Mouse (Mus musculus): ENCODE data around the gene Mab21l1. TPM values are rescaled to one million over a fixed set of nuclear protein-coding genes. Genes with fewer than 3 reads are reported as not detected.

Mab21l1 gene
- polyA plus RNA-seq, 1 experiment from 2014 or later = 17.6 TPM

DNA sequence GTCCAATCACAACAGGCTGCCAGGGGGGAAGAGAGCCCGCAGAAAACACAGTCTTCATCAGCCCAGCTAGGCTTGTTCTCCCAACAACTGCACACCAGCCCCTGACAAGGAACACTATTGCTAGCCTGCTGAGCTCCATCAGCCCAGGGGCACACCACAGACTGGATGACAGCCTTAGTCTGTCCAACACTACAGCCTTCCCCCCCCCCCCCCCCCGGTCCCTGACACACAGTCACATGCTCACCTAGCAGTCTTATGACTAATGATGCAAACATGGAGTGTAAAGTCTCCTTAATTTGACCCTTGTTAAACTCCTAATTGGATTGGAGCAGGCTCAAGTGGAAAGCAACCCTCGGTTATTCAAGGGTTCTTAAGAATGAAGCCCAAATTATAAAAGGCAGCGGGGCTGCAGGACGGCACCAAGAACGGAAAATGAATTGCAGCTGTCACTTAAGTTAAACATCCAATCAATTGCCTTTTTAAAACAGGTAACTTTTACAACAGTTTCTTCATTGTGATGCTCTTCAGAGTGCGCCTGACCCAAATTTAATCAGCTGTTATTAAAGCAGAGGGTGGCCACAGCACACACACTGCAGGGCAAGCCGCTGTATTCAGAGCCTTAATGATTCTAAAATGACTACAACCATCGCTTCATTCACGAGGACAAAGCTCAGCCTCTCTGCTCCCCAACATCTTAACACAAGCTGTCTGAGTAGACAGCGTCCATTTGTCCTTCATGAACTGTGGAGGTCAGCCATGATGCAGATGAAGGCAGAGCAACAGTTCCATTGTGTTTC lies 26.3 kb upstream of the Mab21l1 start:
- Histone ChIP-seq H3K4me3 (no peak overlapping the region), H3K27ac (no peak overlapping the region), H3K27me3 (no peaks in the 10 kb centered on the region), H3K9ac (no peak overlapping the region), H3K4me1 (peaks cover 15% of the 10 kb centered on the region), H3K9me3 (no peaks in the 10 kb centered on the region), H3K4me2 (no peak overlapping the region), H3K36me3 (no peaks in the 10 kb centered on the region)
- WGBS = 33% methylated on average over 11 of the region's 11 CpGs
- ATAC-seq (ENCODE audit: insufficient number of reproducible peaks, low FRiP score, low TSS enrichment, low read depth) = no peak

DNA sequence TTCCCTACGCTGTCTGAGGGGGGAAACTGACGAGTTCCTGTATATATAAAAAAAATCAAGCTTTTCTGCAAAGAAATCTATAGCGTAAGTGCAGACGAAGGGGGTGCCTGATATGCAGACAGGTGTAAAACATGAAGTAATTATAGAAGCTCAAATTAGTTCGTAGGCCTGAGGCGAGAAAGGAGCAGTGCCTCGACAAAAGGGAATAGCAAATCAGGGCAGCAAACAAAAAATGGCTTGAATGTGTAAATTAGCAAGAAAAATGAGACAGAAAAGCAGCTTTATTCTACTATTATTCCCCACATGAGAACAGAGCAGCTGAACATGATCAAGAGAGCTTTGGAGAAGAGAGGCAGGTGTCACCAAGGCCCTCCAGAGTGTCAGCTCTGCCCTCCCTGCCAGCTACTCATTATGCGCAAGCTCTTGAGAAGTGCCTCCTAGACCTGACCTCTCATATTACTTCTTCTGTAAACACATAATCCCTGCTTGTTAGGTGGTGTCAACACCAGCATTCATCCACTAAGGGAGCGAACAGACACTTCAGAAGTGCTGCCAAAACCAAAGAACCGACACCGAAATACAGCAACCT lies 25.6 kb upstream of the Mab21l1 start:
- H3K9ac ChIP-seq = no peak overlapping the region
- H3K36me3 ChIP-seq = no peaks in the 10 kb centered on the region
- peaks cover 15% of the 10 kb centered on the region for H3K4me1 ChIP-seq
- no peaks in the 10 kb centered on the region for H3K9me3 ChIP-seq
- ATAC-seq (ENCODE audit: insufficient number of reproducible peaks, low FRiP score, low TSS enrichment, low read depth) = no peak
- no peak overlapping the region for H3K4me3 ChIP-seq
- WGBS = 63% methylated on average over 11 of the region's 11 CpGs
- H3K27me3 ChIP-seq = no peaks in the 10 kb centered on the region
- H3K27ac ChIP-seq = no peak overlapping the region
- no peak overlapping the region for H3K4me2 ChIP-seq

DNA sequence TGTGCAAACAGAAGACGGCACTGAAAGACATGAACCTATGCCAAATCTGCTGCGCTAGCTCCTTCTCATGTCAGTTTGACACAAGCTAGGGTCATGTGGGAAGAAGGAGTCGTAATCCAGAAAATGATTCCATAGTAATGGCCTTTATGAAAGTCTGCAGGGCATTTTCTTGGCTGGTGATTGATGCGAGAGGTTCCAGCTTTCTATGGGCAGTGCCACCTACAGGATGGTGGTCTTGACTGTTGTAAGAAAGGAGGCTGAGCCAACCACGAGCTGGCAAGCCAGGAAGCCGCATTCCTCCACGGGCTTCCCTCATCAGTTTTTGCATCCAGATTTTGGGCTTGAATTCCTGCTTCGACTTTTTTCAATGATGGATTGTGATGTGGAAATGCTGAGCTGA lies 24.0 kb upstream of the Mab21l1 start:
- Histone ChIP-seq H3K27me3 (no peaks in the 10 kb centered on the region), H3K4me3 (no peak overlapping the region), H3K27ac (no peak overlapping the region), H3K36me3 (no peaks in the 10 kb centered on the region), H3K9me3 (no peaks in the 10 kb centered on the region), H3K9ac (no peak overlapping the region), H3K4me2 (no peak overlapping the region), H3K4me1 (peaks cover 15% of the 10 kb centered on the region)
- WGBS = 41% methylated on average over 8 of the region's 8 CpGs
- no peak for ATAC-seq (ENCODE audit: insufficient number of reproducible peaks, low FRiP score, low TSS enrichment, low read depth)

DNA sequence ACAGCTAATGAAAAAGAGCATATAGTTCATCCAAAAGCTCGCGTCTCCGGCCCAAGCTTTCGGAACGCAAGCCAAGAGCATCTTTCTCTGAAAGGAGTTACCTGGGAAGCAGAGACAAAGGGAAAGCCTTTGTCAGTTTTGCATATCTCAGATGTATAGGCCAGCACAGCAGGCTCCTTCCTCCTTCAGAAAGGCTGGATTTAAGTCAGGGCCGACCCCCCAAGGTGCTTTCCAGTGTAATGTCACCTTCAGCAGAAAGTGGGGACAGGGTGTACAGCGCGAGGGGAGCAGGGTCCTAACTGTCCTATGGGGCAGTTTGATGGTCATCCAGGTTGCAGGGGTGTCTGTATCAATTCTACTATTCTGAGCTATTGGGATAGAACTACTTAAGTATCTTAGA lies 18.7 kb upstream of the Mab21l1 start:
- Histone ChIP-seq H3K4me1 (no peaks in the 10 kb centered on the region), H3K9me3 (no peaks in the 10 kb centered on the region), H3K4me3 (no peak overlapping the region), H3K9ac (no peak overlapping the region), H3K27me3 (no peaks in the 10 kb centered on the region), H3K36me3 (no peaks in the 10 kb centered on the region), H3K4me2 (no peak overlapping the region), H3K27ac (no peak overlapping the region)
- ATAC-seq (ENCODE audit: insufficient number of reproducible peaks, low FRiP score, low TSS enrichment, low read depth) = no peak
- WGBS = 73% methylated on average over 8 of the region's 8 CpGs

DNA sequence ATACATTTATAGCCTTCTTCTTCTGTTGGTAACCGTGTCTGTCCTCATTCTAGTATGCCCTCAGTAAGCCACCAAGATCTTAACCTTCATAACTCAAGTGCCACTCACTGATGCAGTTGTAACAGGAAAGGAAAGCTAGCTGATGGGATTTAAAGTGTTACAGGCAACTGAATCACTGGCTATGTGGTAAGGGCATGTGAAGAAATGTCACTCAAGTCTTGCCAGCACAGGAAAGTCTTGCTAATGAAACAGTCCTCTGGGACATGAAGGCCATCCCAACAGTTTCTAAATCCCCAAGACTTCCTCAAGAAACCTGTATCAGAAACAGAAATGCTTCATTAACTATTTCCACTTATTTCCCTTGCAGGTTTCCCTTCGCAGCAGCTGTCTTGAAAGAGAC lies 13.7 kb upstream of the Mab21l1 start:
- no peaks in the 10 kb centered on the region for H3K9me3 ChIP-seq
- WGBS = 78% methylated on average over 2 of the region's 2 CpGs
- H3K4me1 ChIP-seq = no peaks in the 10 kb centered on the region
- no peak overlapping the region for H3K4me2 ChIP-seq
- no peaks in the 10 kb centered on the region for H3K27me3 ChIP-seq
- no peak overlapping the region for H3K27ac ChIP-seq
- H3K9ac ChIP-seq = no peak overlapping the region
- no peaks in the 10 kb centered on the region for H3K36me3 ChIP-seq
- H3K4me3 ChIP-seq = no peak overlapping the region
- ATAC-seq (ENCODE audit: insufficient number of reproducible peaks, low FRiP score, low TSS enrichment, low read depth) = no peak

DNA sequence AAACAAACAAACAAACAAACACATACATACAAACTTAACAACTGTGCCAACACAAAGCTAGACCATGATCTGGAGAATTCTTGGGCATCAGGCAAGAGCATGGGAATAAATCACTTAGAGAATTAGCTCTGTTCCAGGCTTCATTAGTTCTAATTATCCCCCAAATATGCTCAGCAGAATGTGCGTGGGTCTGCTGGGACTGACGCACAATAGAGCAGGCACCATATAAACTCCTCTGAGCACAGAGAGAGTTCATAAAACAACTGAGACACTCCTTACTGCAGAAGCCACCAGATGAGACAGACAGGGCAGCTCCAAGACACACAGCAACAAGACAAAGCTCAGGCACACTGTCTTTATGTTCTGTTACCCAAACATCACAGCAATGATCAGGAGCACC lies 13.0 kb upstream of the Mab21l1 start:
- H3K4me2 ChIP-seq = no peak overlapping the region
- no peaks in the 10 kb centered on the region for H3K9me3 ChIP-seq
- no peak overlapping the region for H3K9ac ChIP-seq
- H3K36me3 ChIP-seq = no peaks in the 10 kb centered on the region
- WGBS = 59% methylated on average over 2 of the region's 2 CpGs
- H3K27me3 ChIP-seq = no peaks in the 10 kb centered on the region
- no peak overlapping the region for H3K4me3 ChIP-seq
- no peaks in the 10 kb centered on the region for H3K4me1 ChIP-seq
- no peak overlapping the region for H3K27ac ChIP-seq
- ATAC-seq (ENCODE audit: insufficient number of reproducible peaks, low FRiP score, low TSS enrichment, low read depth) = no peak

DNA sequence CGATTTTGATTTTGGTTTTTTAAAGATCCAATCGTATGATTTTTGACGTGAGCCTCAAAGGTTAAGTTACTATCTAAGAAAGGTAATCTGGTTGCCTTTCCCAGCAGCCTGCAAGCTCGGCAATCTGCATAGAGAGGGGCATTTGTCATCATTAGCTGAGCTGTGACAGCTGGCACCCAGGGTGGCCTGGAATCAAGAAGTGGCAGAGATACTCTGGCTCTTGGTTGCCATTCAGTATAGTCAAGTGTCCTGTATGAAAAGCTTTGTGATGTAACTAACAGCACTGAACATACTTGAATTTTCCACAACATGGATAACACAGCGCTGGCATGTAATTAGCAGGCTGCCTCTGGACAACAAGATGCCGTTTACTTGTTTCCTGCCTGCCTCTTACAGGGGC lies 8.1 kb upstream of the Mab21l1 start:
- Histone ChIP-seq H3K27me3 (peaks cover 1% of the 10 kb centered on the region; the same call in 1 of the 2 replicates), H3K27ac (no peak overlapping the region), H3K36me3 (no peaks in the 10 kb centered on the region), H3K9me3 (no peaks in the 10 kb centered on the region), H3K4me3 (no peak overlapping the region), H3K9ac (no peak overlapping the region), H3K4me2 (no peak overlapping the region), H3K4me1 (no peaks in the 10 kb centered on the region)
- 48% methylated on average over 6 of the region's 6 CpGs for WGBS
- no peak for ATAC-seq (ENCODE audit: insufficient number of reproducible peaks, low FRiP score, low TSS enrichment, low read depth)

DNA sequence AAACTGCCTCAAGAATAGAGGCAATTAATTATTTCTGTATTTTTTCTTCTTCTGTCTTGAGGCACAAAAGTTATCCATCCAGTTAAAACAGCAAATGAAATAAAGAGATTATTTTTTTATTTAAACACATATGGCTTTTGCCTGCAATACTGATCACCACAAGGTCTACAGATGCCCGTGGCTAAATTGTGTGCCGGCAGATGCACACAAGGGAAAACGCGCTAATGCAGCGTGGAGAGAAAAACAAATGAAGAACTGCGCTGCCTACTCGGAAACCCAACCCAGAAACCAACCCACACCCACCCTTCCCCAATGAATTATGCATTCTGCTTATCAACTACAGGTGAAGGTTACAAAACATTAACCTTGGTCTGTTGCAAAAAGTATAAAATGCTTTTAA lies 7.1 kb upstream of the Mab21l1 start:
- H3K4me2 ChIP-seq = no peak overlapping the region
- no peak for ATAC-seq (ENCODE audit: insufficient number of reproducible peaks, low FRiP score, low TSS enrichment, low read depth)
- H3K27me3 ChIP-seq = peaks cover 6% of the 10 kb centered on the region
- no peaks in the 10 kb centered on the region for H3K36me3 ChIP-seq
- WGBS = 67% methylated on average over 7 of the region's 7 CpGs
- H3K9ac ChIP-seq = no peak overlapping the region
- no peaks in the 10 kb centered on the region for H3K9me3 ChIP-seq
- H3K27ac ChIP-seq = no peak overlapping the region
- H3K4me3 ChIP-seq = no peak overlapping the region
- peaks cover 4% of the 10 kb centered on the region for H3K4me1 ChIP-seq

DNA sequence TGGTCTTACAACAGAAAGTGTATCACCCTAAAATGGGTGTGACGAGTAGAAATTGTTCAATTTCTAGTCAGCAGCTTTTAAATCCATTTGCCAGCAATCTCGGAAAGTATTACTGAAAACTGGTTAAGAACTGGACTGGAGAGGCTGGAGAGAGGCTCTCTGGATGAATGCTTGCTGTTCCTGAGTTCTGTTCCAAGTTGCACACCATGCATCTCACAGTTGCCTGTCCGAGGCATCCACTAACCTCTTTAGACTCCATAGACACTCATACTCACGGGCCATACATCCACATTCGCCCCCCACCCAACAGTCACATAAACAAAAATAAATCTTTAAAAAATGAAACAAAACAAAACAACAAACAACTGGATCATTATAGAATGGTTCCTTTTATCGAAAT lies 6.6 kb upstream of the Mab21l1 start:
- Histone ChIP-seq H3K36me3 (no peaks in the 10 kb centered on the region), H3K4me3 (no peak overlapping the region), H3K27ac (no peak overlapping the region)

DNA sequence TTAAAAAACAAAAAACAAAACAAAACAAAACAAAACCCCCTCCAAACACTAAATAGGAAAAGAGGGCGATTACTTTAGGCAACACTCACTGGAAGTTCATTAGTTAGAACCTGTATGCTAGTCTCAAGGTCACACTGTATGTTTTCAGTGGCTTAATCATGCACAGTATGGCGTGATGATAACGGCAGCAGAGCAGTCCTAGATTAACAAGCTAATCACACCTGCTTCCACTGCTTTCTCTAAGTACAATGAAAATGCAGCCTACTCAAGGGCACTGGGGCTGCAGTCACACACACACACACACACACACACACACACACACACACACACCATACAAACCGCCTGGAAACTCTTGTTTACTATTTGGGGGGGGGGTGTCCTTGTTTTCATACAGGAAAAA lies 4.8 kb upstream of the Mab21l1 start:
- WGBS = 81% methylated on average over 4 of the region's 4 CpGs
- Histone ChIP-seq H3K27ac (no peak overlapping the region), H3K36me3 (no peaks in the 10 kb centered on the region), H3K4me2 (no peak overlapping the region), H3K9me3 (no peaks in the 10 kb centered on the region), H3K27me3 (peaks cover 25% of the 10 kb centered on the region), H3K9ac (no peak overlapping the region), H3K4me1 (peaks cover 16% of the 10 kb centered on the region), H3K4me3 (no peak overlapping the region)
- no peak for ATAC-seq (ENCODE audit: insufficient number of reproducible peaks, low FRiP score, low TSS enrichment, low read depth)

More for the DNA sequence above, 6.6 kb upstream of the Mab21l1 start:
- ATAC-seq (ENCODE audit: insufficient number of reproducible peaks, low FRiP score, low TSS enrichment, low read depth) = no peak
- H3K9ac ChIP-seq = no peak overlapping the region
- peaks cover 11% of the 10 kb centered on the region for H3K27me3 ChIP-seq
- H3K4me1 ChIP-seq = peaks cover 9% of the 10 kb centered on the region
- no peak overlapping the region for H3K4me2 ChIP-seq
- 86% methylated on average over 6 of the region's 6 CpGs for WGBS
- H3K9me3 ChIP-seq = no peaks in the 10 kb centered on the region

DNA sequence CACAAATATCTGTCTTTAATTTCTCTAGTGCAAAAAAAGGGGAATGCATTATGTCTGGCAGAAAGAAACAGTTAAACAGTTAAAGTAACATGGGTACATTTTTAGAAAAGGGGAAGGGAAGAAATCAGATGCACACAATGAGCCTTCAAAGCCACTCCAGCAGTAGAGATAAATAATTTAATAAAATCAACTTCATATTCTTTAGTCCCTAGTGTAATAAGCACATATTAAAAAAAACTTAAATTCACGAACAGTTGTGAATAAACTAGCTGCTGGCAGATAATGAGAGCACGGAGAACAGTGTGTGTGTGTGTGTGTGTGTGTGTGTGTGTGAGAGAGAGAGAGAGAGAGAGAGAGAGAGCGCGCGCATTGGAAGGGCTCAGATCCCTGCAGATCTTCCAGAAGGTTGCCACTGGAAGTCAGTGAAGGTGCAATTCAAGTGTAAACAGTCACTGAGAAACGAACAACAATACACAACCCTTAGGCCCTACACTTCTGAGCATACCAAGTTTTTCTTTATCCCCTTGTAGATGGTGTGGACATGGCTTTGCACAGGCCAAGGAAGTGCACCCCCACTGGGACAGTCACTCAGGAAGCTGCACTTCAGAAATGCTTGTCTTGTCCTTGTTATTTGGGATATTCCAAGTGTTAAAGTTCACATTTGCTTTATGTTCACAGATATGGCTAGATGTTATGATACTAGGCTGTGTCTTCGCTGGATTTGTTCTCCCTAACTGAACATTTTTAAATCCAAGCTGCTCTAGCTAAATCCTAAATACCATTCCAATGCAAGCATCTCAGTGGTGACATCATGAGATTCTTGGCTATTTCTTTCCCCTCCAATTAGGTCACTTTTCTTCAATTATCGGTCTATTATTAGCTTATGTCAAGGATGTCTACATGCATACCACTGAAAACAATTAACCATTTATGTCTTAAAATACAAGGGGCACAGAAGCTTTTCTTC lies 3.3 kb upstream of the Mab21l1 start:
- ATAC-seq (ENCODE audit: insufficient number of reproducible peaks, low FRiP score, low TSS enrichment, low read depth) = no peak

More for the DNA sequence above, 3.3 kb upstream of the Mab21l1 start:
- Histone ChIP-seq H3K9ac (no peak overlapping the region), H3K27me3 (peaks cover 25% of the 10 kb centered on the region), H3K27ac (no peak overlapping the region), H3K4me1 (peaks cover 27% of the 10 kb centered on the region), H3K9me3 (no peaks in the 10 kb centered on the region), H3K36me3 (no peaks in the 10 kb centered on the region), H3K4me2 (no peak overlapping the region), H3K4me3 (no peak overlapping the region)
- WGBS = 61% methylated on average over 8 of the region's 8 CpGs
